Comparison of ENCODE assay signal across 13 mouse cellular contexts in the genomic region with DNA sequence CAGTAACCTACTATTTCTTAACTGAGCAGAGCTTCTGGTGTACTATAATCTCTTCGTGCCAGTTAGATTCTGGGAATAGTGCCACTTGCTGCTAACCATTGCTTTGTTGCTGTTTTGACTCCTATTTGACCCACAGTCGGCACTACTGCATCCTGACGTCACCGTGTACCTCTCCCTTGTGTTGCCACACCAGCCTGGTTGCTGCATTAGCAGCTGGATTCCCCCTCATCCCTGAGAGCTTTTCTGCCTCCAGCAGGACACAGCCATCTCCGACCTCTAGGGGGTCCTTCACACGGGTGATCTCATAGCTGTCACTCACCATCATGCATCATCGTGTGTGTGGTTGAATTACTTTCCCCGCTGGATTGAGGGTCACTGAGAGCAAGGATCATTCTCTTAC. TPM values are rescaled to one million over a fixed set of nuclear protein-coding genes. Genes with fewer than 3 reads are reported as not detected.
DNase-seq lines count a peak whose midpoint lies in the region; ATAC-seq lines count a peak whose summit lies in the region.
"Had no signal": no experiment of that assay in that cellular context is flagged by ENCODE, and none has a peak within 500 bp of the region (broad histone marks: within the 10 kb centered on the region; RNA-seq: fewer than 3 reads in every experiment).

No protein-coding gene starts in this region.

- H3K27ac ChIP-seq in heart, embryonic 12.5 days (ENCODE audit: poor library complexity, severe bottlenecking), result no peak overlapping the region
- H3K27ac ChIP-seq: lung, embryonic 15.5 days had no signal

- no peak overlapping the region for H3K9ac ChIP-seq in heart, embryonic 12.5 days
- H3K9ac ChIP-seq: lung, embryonic 15.5 days had no signal

- peaks cover 9% of the 10 kb centered on the region for H3K4me1 ChIP-seq in heart, embryonic 12.5 days (replicated peaks)
- H3K4me1 ChIP-seq: lung, embryonic 15.5 days had no signal

- peaks cover 61% of the 10 kb centered on the region for H3K36me3 ChIP-seq in heart, embryonic 12.5 days

- no peaks in the 10 kb centered on the region for H3K27me3 ChIP-seq in heart, embryonic 12.5 days (replicated peaks)
- H3K27me3 ChIP-seq: CH12.LX; lung, embryonic 15.5 days had no signal

- H3K4me3 ChIP-seq in heart, embryonic 12.5 days, result no peak overlapping the region
- H3K4me3 ChIP-seq: erythroblast, embryonic 14.5 days; lung, embryonic 15.5 days had no signal

- peak; percentile 94 for DNase-seq in heart, adult 11 months
- peak; percentile 25 for DNase-seq in ES-CJ7 (ENCODE audit: low read depth, low spot score)
- DNase-seq in adrenal gland, adult 8-10 months, result peak; percentile 64
- DNase-seq in lung, postnatal 14 days, result peak; percentile 12
- DNase-seq in left cerebral cortex, adult 11 months (ENCODE audit: low spot score), result no peak
- DNase-seq: cerebellum, postnatal 25 days had no signal

- 76% methylated on average over 8 of the region's 8 CpGs for WGBS in heart, embryonic 12.5 days

- no peak overlapping the region for H3K4me2 ChIP-seq in heart, embryonic 12.5 days
- H3K4me2 ChIP-seq: lung, embryonic 15.5 days had no signal

- no peak for ATAC-seq in heart, embryonic 12.5 days (ENCODE audit: insufficient number of reproducible peaks, low FRiP score)
- no peak for ATAC-seq in cerebellum, adult (ENCODE audit: insufficient number of reproducible peaks, low FRiP score, low TSS enrichment)

- H3K9me3 ChIP-seq in heart, embryonic 12.5 days (replicated peaks), result no peaks in the 10 kb centered on the region
- H3K9me3 ChIP-seq: lung, embryonic 15.5 days had no signal

RNA-seq across cellular contexts. Expression of gene Ptar1, which starts 10.6 kb away (rescaled TPM):
- 7.2 and 7.9 TPM in 2 replicates for polyA plus RNA-seq in heart, embryonic 12.5 days (2016; fragmentation: Nextera tagmentation; extraction: Ambion mirVana)
- 10 to 100 TPM; 26.2 to 37.3 (median 28.5) TPM for total RNA-seq in adrenal gland, adult 8-10 months (2022)

RNA-seq across cellular contexts. Expression of gene 1700028P14Rik, which starts 45.2 kb away (rescaled TPM):
- polyA plus RNA-seq in heart, embryonic 12.5 days (2016; fragmentation: Nextera tagmentation; extraction: Ambion mirVana), result not detected in 2 replicates
- total RNA-seq in adrenal gland, adult 8-10 months (2022), result under 1 TPM in 1 of 4 experiments, not detected in 3; 0.35 TPM
- total RNA-seq: CH12.LX; granulocyte monocyte progenitor cell, adult 5-6 weeks; monocyte, adult 5-6 weeks had no signal
- polyA plus RNA-seq: erythroblast, embryonic 14.5 days had no signal
